Mouse (Mus musculus): ENCODE measurements at regions not wholly inside any gene's neighbourhood (a gene's known extent, or its start where the extent isn't known, plus 50 kb on each side); places are given as distances from the start of the nearest gene placed in this dataset.

GRCm38 (mm10) chr4:101320587-101320986 lies 55.5 kb upstream of the Jak1 start:
- Histone ChIP-seq H3K4me1 (peaks cover 27% of the 10 kb centered on the region), H3K4me3 (replicated peaks) (no peak overlapping the region)
- TF ChIP-seq GATA1 (IDR thresholded peaks at IDR 0.05; ENCODE audit: borderline replicate concordance, low read length) (no peak), FLI1 (IDR thresholded peaks at IDR 0.05; ENCODE audit: low read length) (no peak)

GRCm38 (mm10) chr4:101319681-101320220 lies 54.7 kb upstream of the Jak1 start:
- TF ChIP-seq GATA1 (IDR thresholded peaks at IDR 0.05; ENCODE audit: borderline replicate concordance, low read length) (no peak), FLI1 (IDR thresholded peaks at IDR 0.05; ENCODE audit: low read length) (no peak)
- Histone ChIP-seq H3K4me1 (peaks cover 27% of the 10 kb centered on the region), H3K36me3 (replicated peaks; ENCODE audit: low read length) (no peaks in the 10 kb centered on the region), H3K27me3 (replicated peaks) (peaks cover 2% of the 10 kb centered on the region), H3K4me3 (replicated peaks) (no peak overlapping the region), H3K9me3 (no peaks in the 10 kb centered on the region)

More at GRCm38 (mm10) chr4:101320587-101320986, 55.5 kb upstream of the Jak1 start:
- peaks cover 2% of the 10 kb centered on the region for H3K27me3 ChIP-seq (replicated peaks)
- H3K9me3 ChIP-seq, result no peaks in the 10 kb centered on the region
- no peaks in the 10 kb centered on the region for H3K36me3 ChIP-seq (replicated peaks; ENCODE audit: low read length)

- TF ChIP-seq FLI1 (IDR thresholded peaks at IDR 0.05; ENCODE audit: low read length), result no peak
- no peak for TF ChIP-seq GATA1 (IDR thresholded peaks at IDR 0.05; ENCODE audit: borderline replicate concordance, low read length)
- H3K9me3 ChIP-seq, result peaks cover 4% of the 10 kb centered on the region
- H3K4me3 ChIP-seq (replicated peaks), result no peak overlapping the region
- H3K27me3 ChIP-seq (replicated peaks), result peaks cover 2% of the 10 kb centered on the region
- H3K4me1 ChIP-seq, result peaks cover 22% of the 10 kb centered on the region
- no peaks in the 10 kb centered on the region for H3K36me3 ChIP-seq (replicated peaks; ENCODE audit: low read length)
Measured at GRCm38 (mm10) chr4:101318836-101319235, 53.8 kb upstream of the Jak1 start.

- Histone ChIP-seq H3K36me3 (replicated peaks; ENCODE audit: low read length) (no peaks in the 10 kb centered on the region), H3K9me3 (peaks cover 7% of the 10 kb centered on the region), H3K4me3 (replicated peaks) (no peak overlapping the region), H3K4me1 (peaks cover 18% of the 10 kb centered on the region), H3K27me3 (replicated peaks) (peaks cover 2% of the 10 kb centered on the region)
- no peak for TF ChIP-seq FLI1 (IDR thresholded peaks at IDR 0.05; ENCODE audit: low read length)
- no peak for TF ChIP-seq GATA1 (IDR thresholded peaks at IDR 0.05; ENCODE audit: borderline replicate concordance, low read length)
Measured at GRCm38 (mm10) chr4:101316061-101316460, 51.0 kb upstream of the Jak1 start.

All from megakaryocyte, embryonic 14.5 days (primary cell).